18 mouse cellular contexts compared by ENCODE assay signal in the genomic region with DNA sequence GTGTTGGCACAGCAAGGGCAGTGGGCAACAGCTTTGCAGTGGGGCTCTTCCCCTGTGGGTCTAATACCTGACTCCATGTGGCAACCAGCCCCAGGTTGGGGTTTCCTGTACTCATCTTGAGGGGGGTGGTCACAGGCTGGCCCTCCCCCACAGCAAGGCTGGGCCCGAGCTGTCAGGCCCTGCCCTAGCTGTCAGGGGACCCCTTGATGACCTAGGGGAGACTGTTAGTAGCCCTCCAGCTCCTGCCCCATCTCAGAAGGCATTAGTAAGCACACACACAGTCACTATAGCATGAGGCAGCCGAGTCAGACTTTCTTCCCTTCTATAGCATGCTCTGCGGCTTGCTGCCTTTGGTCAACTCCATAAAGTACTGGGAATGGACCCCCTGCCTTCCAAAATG.
"Had no signal": no experiment of that assay in that cellular context is flagged by ENCODE, and none has a peak within 500 bp of the region (broad histone marks: within the 10 kb centered on the region; RNA-seq: fewer than 3 reads in every experiment).

No protein-coding gene starts in this region.

- H3K9me3 ChIP-seq: midbrain, embryonic 10.5 days; midbrain, embryonic 12.5 days; neural tube, embryonic 13.5 days; neural tube, embryonic 15.5 days had no signal

- DNase-seq: lung, adult 18-20 months; lung, embryonic 14.5 days; lung, postnatal 10 days; lung, postnatal 4 days; retina, postnatal 1 day; right cerebral cortex, adult 18-20 months; right cerebral cortex, postnatal 25 days; right cerebral cortex, postnatal 4 days; spleen, adult 18-20 months; thymus, adult 18-20 months; thymus, postnatal 14 days; thymus, postnatal 36 days had no signal

- H3K4me2 ChIP-seq: lung, embryonic 14.5 days; midbrain, embryonic 12.5 days; neural tube, embryonic 13.5 days; neural tube, embryonic 15.5 days had no signal

- H3K4me1 ChIP-seq: midbrain, embryonic 10.5 days; midbrain, embryonic 12.5 days; neural tube, embryonic 13.5 days; neural tube, embryonic 15.5 days had no signal

- H3K4me3 ChIP-seq: midbrain, embryonic 10.5 days; midbrain, embryonic 12.5 days; myocyte; neural tube, embryonic 13.5 days; neural tube, embryonic 15.5 days had no signal

- ATAC-seq: midbrain, embryonic 16.5 days had no signal

- H3K27me3 ChIP-seq: midbrain, embryonic 12.5 days; neural tube, embryonic 13.5 days; neural tube, embryonic 15.5 days had no signal

- H3K9ac ChIP-seq: lung, embryonic 14.5 days; midbrain, embryonic 12.5 days; neural tube, embryonic 13.5 days; neural tube, embryonic 15.5 days had no signal

- H3K27ac ChIP-seq: midbrain, embryonic 10.5 days; midbrain, embryonic 12.5 days; neural tube, embryonic 13.5 days; neural tube, embryonic 15.5 days had no signal
